Mouse (Mus musculus) hindbrain, postnatal 0 days (tissue): ENCODE measurements at regions not wholly inside any gene's neighbourhood (a gene's known extent, or its start where the extent isn't known, plus 50 kb on each side); places are given as distances from the start of the nearest gene placed in this dataset.

Experiments
- ATAC-seq: fragments of 200-750 bp; cut with Nextera tagmentation; 2 replicates; pipeline ENCODE4 v1.8.0; 2017; ENCODE audit warnings: mild to moderate bottlenecking, moderate TSS enrichment, moderate library complexity
- DNase-seq: peaks from one replicate; pipeline ENCODE4 v3.0.0-alpha.2; 2015; ENCODE audit warnings: low spot score
- H3K27ac ChIP-seq: fragments of 300-500 bp; sonication (generic); 2 replicates; pipeline ENCODE4 v1.5.1; 2014; ENCODE audit warnings: mild to moderate bottlenecking
- H3K27me3 ChIP-seq: fragments of 300-500 bp; sonication (generic); 2 replicates; pipeline ENCODE4 v1.6.1; 2014; ENCODE audit warnings: low read length, mixed read lengths; ENCODE audit not compliant: insufficient read depth
- H3K36me3 ChIP-seq: fragments of 300-500 bp; sonication (generic); 2 replicates; pipeline ENCODE4 v1.6.1; 2014; ENCODE audit warnings: low read length, mixed read lengths; ENCODE audit not compliant: insufficient read depth
- H3K4me1 ChIP-seq: fragments of 300-500 bp; sonication (generic); 2 replicates; pipeline ENCODE4 v1.6.1; 2014; ENCODE audit warnings: antibody characterized with exemption, low read length, mixed read lengths; ENCODE audit not compliant: insufficient read depth
- H3K4me2 ChIP-seq: fragments of 300-500 bp; sonication (generic); 2 replicates; pipeline ENCODE4 v1.6.1; 2014; ENCODE audit warnings: low read depth, mild to moderate bottlenecking, low read length, moderate library complexity, mixed read lengths
- H3K4me3 ChIP-seq: fragments of 300-500 bp; sonication (generic); 2 replicates; pipeline ENCODE4 v1.5.1; 2014; ENCODE audit warnings: low read length
- H3K9ac ChIP-seq: fragments of 300-500 bp; sonication (generic); replicated peaks from 2 replicates; pipeline ENCODE4 v1.6.1; 2014; ENCODE audit warnings: mild to moderate bottlenecking, low read length, moderate library complexity, mixed read lengths
- H3K9me3 ChIP-seq: fragments of 300-500 bp; sonication (generic); 2 replicates; pipeline ENCODE4 v1.6.1; 2016; ENCODE audit warnings: low read length, mixed read lengths
- CTCF ChIP-seq: IDR thresholded peaks from 2 replicates; pipeline ENCODE4 v1.5.1; 2016; ENCODE audit warnings: antibody characterized with exemption, control low read depth, low read depth
- WGBS: fragments of 180-500 bp; shearing (Covaris S2); extraction: QIAGEN DNeasy Blood & Tissue Kit; methylation state at CpG from one replicate; pipeline ENCODE4 v1.1.7; 2014; 5-methylcytosine and 5-hydroxymethylcytosine counted together

GRCm38 (mm10) chrX:107577501-107577900 is 90.3 kb upstream of the Tbx22 start:
- no peaks in the 10 kb centered on the region for H3K4me1 ChIP-seq
- H3K4me3 ChIP-seq, result no peak overlapping the region
- no peaks in the 10 kb centered on the region for H3K36me3 ChIP-seq
- no peak overlapping the region for H3K4me2 ChIP-seq
- 19% methylated on average over 5 of the region's 5 CpGs for WGBS
- H3K9me3 ChIP-seq, result no peaks in the 10 kb centered on the region
- no peaks in the 10 kb centered on the region for H3K27me3 ChIP-seq
- H3K27ac ChIP-seq, result no peak overlapping the region
- H3K9ac ChIP-seq, result no peak overlapping the region
- peak; percentile 26 for DNase-seq
- no peak for ATAC-seq
- TF ChIP-seq CTCF, result peak; percentile 53
